Mouse (Mus musculus) left cerebral cortex, postnatal 4 days (tissue): ENCODE results near the gene Adpgk. TPM values are rescaled to one million over a fixed set of nuclear protein-coding genes. Genes with fewer than 3 reads are reported as not detected.

Experiments used
- DNase-seq: peaks from one replicate; pipeline ENCODE4 v3.0.0-alpha.2; 2022
- intact Hi-C: fragments of 180-260 bp; cut with DNase I; formaldehyde crosslinking; loops from one replicate; pipeline ENCODE4 v1.15.1; 2025
- total RNA-seq, 2 experiments: library from RNA; stranded (reverse); gene quantifications; 2 replicates each; pipeline ENCODE4 v1.2.3; 2021

Adpgk gene
- total RNA-seq, 2 experiments from 2014 or later = 19.4 to 21.7 TPM

GRCm38 (mm10) chr9:59369220-59369619 lies 77.9 kb downstream of the Adpgk start:
- DNase-seq = no peak

GRCm38 (mm10) chr9:59369646-59370045 lies 78.3 kb downstream of the Adpgk start:
- intact Hi-C loops = no loop called here
- DNase-seq = no peak

More at GRCm38 (mm10) chr9:59369220-59369619, 77.9 kb downstream of the Adpgk start:
- intact Hi-C loops = no loop called here

Other genes starting within 250 kb of the Adpgk start
- gene Bbs4, start 62.0 kb downstream of the Adpgk start, total RNA-seq = 10 to 100 TPM; 33.5 to 34.1 TPM
- gene Arih1, start 195.1 kb downstream of the Adpgk start, total RNA-seq = 100 to 1,000 TPM; 127 to 130 TPM
- gene Hexa, start 248.0 kb downstream of the Adpgk start, total RNA-seq = 10 to 100 TPM; 31.4 to 33.0 TPM
- gene Tmem202, start 248.3 kb downstream of the Adpgk start, total RNA-seq = 1 to 10 TPM; 2.2 to 2.3 TPM